Mouse (Mus musculus) midbrain, embryonic 11.5 days (tissue): ENCODE results near the gene Gm128. TPM values are rescaled to one million over a fixed set of nuclear protein-coding genes. Genes with fewer than 3 reads are reported as not detected.

ENCODE experiments used
- ATAC-seq: fragments of 200-750 bp; cut with Nextera tagmentation; 2 replicates; pipeline ENCODE4 v1.8.0; 2017; ENCODE audit warnings: moderate TSS enrichment, moderate library complexity; ENCODE audit not compliant: low FRiP score
- DNase-seq: peaks from one replicate; pipeline ENCODE4 v3.0.0; 2015; ENCODE audit warnings: low spot score; ENCODE audit errors: missing footprints
- H3K27ac ChIP-seq: fragments of 300-500 bp; sonication (generic); 2 replicates; pipeline ENCODE4 v1.5.1; 2014; ENCODE audit warnings: low read depth, low read length
- H3K27me3 ChIP-seq: fragments of 300-500 bp; sonication (generic); 2 replicates; pipeline ENCODE4 v1.6.1; 2014; ENCODE audit warnings: mild to moderate bottlenecking, low read length, moderate library complexity, mixed read lengths; ENCODE audit not compliant: control insufficient read depth, insufficient read depth
- H3K36me3 ChIP-seq: fragments of 300-500 bp; sonication (generic); 2 replicates; pipeline ENCODE4 v1.6.1; 2014; ENCODE audit warnings: mild to moderate bottlenecking, low read length, moderate library complexity, mixed read lengths; ENCODE audit not compliant: control insufficient read depth, insufficient read depth
- H3K4me1 ChIP-seq: fragments of 300-500 bp; sonication (generic); 2 replicates; pipeline ENCODE4 v1.6.1; 2014; ENCODE audit warnings: low read length; ENCODE audit not compliant: control insufficient read depth, insufficient read depth
- H3K4me2 ChIP-seq: fragments of 300-500 bp; sonication (generic); 2 replicates; pipeline ENCODE4 v1.6.1; 2014; ENCODE audit warnings: mild to moderate bottlenecking, moderate library complexity
- H3K4me3 ChIP-seq: fragments of 300-500 bp; sonication (generic); 2 replicates; pipeline ENCODE4 v1.5.1; 2014; ENCODE audit warnings: low read depth, low read length
- H3K9ac ChIP-seq: fragments of 300-500 bp; sonication (generic); 2 replicates; pipeline ENCODE4 v1.6.1; 2014; ENCODE audit warnings: low read length
- H3K9me3 ChIP-seq: fragments of 300-500 bp; sonication (generic); 2 replicates; pipeline ENCODE4 v1.6.1; 2016; ENCODE audit warnings: low read length; ENCODE audit not compliant: control insufficient read depth
- WGBS: fragments of 180-500 bp; shearing (Covaris S2); extraction: QIAGEN DNeasy Blood & Tissue Kit; methylation state at CpG from one replicate; pipeline ENCODE4 v1.1.7; 2014; 5-methylcytosine and 5-hydroxymethylcytosine counted together
- polyA plus RNA-seq: library from polyadenylated mRNA; unstranded; fragments of >200 nt; fragmentation: Nextera tagmentation; extraction: Ambion mirVana; gene quantifications from 2 replicates; pipeline ENCODE4 v1.2.1, GENCODE M21; 2014

The Gm128 gene
- polyA plus RNA-seq = 0.18 and 0.48 TPM in 2 replicates

GRCm38 (mm10) chr3:95241498-95241897 lies at the start of gene Gm128:
TSS of gene Gm128 (minus strand) at chr3:95241598.
- DNase-seq (no peak), ATAC-seq (no peak)
- Histone ChIP-seq H3K36me3 (peaks cover 6% of the 10 kb centered on the region), H3K9ac (peak within 1 kb of the TSS; percentile 18), H3K27ac (no peak within 1 kb of the TSS), H3K27me3 (no peaks in the 10 kb centered on the region), H3K4me2 (no peak within 1 kb of the TSS), H3K4me1 (0 out of 2 replicates have a peak, but pooled peaks cover 2% of the 10 kb centered on the region), H3K4me3 (no peak within 1 kb of the TSS), H3K9me3 (no peaks in the 10 kb centered on the region)
- 78% methylated on average over 7 of the region's 7 CpGs for WGBS

DNA sequence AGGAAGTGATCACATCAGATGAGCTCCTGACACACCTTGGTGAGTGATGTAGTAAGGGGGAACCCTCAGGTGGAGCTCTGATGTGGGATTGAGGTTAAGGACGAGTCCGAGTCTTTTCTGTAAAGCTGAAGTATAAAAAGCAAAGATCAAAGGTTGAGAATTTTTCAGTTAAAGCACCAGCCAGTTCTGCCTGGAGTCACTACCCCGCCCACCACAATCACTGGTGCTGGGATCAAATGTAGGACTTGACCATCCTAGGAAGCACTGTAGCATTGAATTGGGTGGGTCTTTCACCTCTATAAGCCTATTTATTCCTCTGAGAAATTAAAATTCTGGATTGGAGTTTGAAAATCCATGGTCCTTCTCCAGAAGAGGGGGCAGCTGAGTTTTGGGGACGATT lies 49.6 kb upstream of the Gm128 start:
- WGBS = 90% methylated on average over 4 of the region's 4 CpGs
- no peaks in the 10 kb centered on the region for H3K9me3 ChIP-seq
- ATAC-seq (no peak), DNase-seq (peak; percentile 31)
- H3K36me3 ChIP-seq = peaks cover 7% of the 10 kb centered on the region; the same call in 1 of the 2 replicates
- H3K27me3 ChIP-seq = no peaks in the 10 kb centered on the region
- H3K4me3 ChIP-seq = no peak overlapping the region
- no peak overlapping the region for H3K4me2 ChIP-seq
- H3K9ac ChIP-seq = no peak overlapping the region
- no peaks in the 10 kb centered on the region for H3K4me1 ChIP-seq
- H3K27ac ChIP-seq = no peak overlapping the region

- peaks cover 5% of the 10 kb centered on the region; the same call in 1 of the 2 replicates for H3K36me3 ChIP-seq
- 76% methylated on average over 6 of the region's 6 CpGs for WGBS
- H3K27ac ChIP-seq = no peak overlapping the region
Measured at GRCm38 (mm10) chr3:95290156-95290555, 48.8 kb upstream of the Gm128 start.

GRCm38 (mm10) chr3:95289419-95289818 lies 48.0 kb upstream of the Gm128 start:
- H3K4me2 ChIP-seq = no peak overlapping the region
- H3K9ac ChIP-seq = no peak overlapping the region
- no peak overlapping the region for H3K27ac ChIP-seq
- H3K4me1 ChIP-seq = no peaks in the 10 kb centered on the region
- ATAC-seq = no peak
- H3K36me3 ChIP-seq = peaks cover 5% of the 10 kb centered on the region; the same call in 1 of the 2 replicates
- H3K27me3 ChIP-seq = no peaks in the 10 kb centered on the region
- H3K9me3 ChIP-seq = no peaks in the 10 kb centered on the region
- DNase-seq = peak; percentile 51
- WGBS = 92% methylated on average over 4 of the region's 4 CpGs
- no peak overlapping the region for H3K4me3 ChIP-seq

More at GRCm38 (mm10) chr3:95290156-95290555, 48.8 kb upstream of the Gm128 start:
- H3K27me3 ChIP-seq = no peaks in the 10 kb centered on the region
- no peak overlapping the region for H3K4me3 ChIP-seq
- ATAC-seq = no peak
- H3K9me3 ChIP-seq = no peaks in the 10 kb centered on the region
- H3K4me2 ChIP-seq = no peak overlapping the region
- H3K4me1 ChIP-seq = no peaks in the 10 kb centered on the region
- peak; percentile 65 for DNase-seq
- H3K9ac ChIP-seq = no peak overlapping the region

- no peak overlapping the region for H3K4me3 ChIP-seq
- no peaks in the 10 kb centered on the region for H3K9me3 ChIP-seq
- H3K4me1 ChIP-seq = peaks cover 9% of the 10 kb centered on the region
- peaks cover 2% of the 10 kb centered on the region; the same call in 1 of the 2 replicates for H3K36me3 ChIP-seq
- DNase-seq (no peak), ATAC-seq (no peak)
- H3K27me3 ChIP-seq = no peaks in the 10 kb centered on the region
- 90% methylated on average over 3 of the region's 3 CpGs for WGBS
- H3K27ac ChIP-seq = no peak overlapping the region
- no peak overlapping the region for H3K4me2 ChIP-seq
- H3K9ac ChIP-seq = no peak overlapping the region
Measured at GRCm38 (mm10) chr3:95287541-95287940, 46.1 kb upstream of the Gm128 start.

DNA sequence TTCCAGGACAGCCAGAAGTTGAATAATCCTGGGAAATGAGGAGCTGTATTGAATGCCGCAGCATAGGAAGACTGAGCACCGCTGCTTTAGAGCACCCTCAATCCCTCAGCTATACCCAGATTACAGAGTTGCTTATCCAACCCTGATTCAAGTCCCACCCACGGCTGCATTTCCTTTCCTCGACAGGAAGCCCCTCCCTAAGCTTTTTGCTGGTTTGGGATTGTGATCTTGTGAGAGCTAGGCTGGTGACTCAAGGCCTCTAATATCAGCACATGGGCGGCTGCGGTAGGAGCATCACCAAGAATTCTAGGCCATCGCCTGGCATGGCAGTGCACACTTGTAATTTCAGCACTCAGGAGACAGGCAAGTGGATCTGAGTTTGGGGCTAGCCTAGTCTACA lies 45.1 kb upstream of the Gm128 start:
- Histone ChIP-seq H3K9me3 (no peaks in the 10 kb centered on the region), H3K4me3 (no peak overlapping the region), H3K27ac (no peak overlapping the region), H3K27me3 (no peaks in the 10 kb centered on the region), H3K36me3 (no peaks in the 10 kb centered on the region), H3K9ac (no peak overlapping the region), H3K4me2 (no peak overlapping the region), H3K4me1 (peaks cover 9% of the 10 kb centered on the region)
- no peak for DNase-seq
- 91% methylated on average over 7 of the region's 7 CpGs for WGBS
- ATAC-seq = no peak

GRCm38 (mm10) chr3:95286011-95286410 lies 44.6 kb upstream of the Gm128 start:
- no peaks in the 10 kb centered on the region for H3K36me3 ChIP-seq
- H3K9me3 ChIP-seq = no peaks in the 10 kb centered on the region
- H3K27ac ChIP-seq = no peak overlapping the region
- DNase-seq = peak; percentile 53
- WGBS = 79% methylated on average over 5 of the region's 5 CpGs
- no peak for ATAC-seq
- H3K4me3 ChIP-seq = no peak overlapping the region
- no peak overlapping the region for H3K4me2 ChIP-seq
- no peaks in the 10 kb centered on the region for H3K27me3 ChIP-seq
- peaks cover 9% of the 10 kb centered on the region for H3K4me1 ChIP-seq
- H3K9ac ChIP-seq = no peak overlapping the region

- WGBS = 91% methylated on average over 5 of the region's 5 CpGs
- no peak overlapping the region for H3K9ac ChIP-seq
- H3K9me3 ChIP-seq = no peaks in the 10 kb centered on the region
- no peak overlapping the region for H3K4me2 ChIP-seq
- H3K27me3 ChIP-seq = no peaks in the 10 kb centered on the region
- ATAC-seq = no peak
- H3K4me3 ChIP-seq = no peak overlapping the region
- no peak overlapping the region for H3K27ac ChIP-seq
- H3K4me1 ChIP-seq = peaks cover 9% of the 10 kb centered on the region
- peak; percentile 56 for DNase-seq
- no peaks in the 10 kb centered on the region for H3K36me3 ChIP-seq
Measured at GRCm38 (mm10) chr3:95285390-95285789, 44.0 kb upstream of the Gm128 start.

DNA sequence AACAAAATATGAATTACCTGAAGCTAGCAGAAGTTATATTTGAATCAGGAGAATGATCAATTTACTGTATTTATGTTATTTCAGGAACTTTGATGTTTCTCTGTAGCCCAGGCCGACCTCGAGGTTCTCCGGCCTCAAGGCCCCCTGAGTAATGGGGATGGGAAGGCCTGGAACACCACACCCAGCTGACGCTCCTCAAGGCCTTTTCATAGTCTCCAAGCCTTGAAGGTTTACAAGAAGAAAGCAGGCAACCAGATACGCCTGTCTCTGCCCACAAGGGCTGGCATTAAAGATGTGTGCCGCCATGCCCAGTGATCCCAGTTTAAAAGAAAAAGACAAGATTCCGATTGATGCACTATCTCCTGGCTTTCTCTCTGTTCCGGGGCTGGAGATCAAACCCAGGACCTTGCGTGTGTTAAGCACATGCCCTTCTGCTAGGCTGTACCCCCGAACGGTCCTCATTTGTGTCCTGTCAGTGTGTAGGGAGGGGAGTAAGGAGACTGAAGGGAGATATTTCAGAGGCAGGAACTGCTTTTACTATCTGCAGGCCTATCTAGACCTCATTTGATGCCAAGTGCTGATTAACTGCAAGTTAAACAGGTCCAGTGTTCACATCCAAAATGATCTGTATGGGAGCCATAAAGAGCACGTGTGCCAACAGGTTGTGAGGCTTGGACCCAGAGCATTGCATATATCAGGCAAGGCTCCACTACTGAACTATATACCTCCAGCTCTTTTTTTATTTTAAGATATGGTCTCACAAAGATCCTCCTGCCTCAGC lies 43.3 kb upstream of the Gm128 start:
- Histone ChIP-seq H3K27me3 (no peaks in the 10 kb centered on the region), H3K9ac (no peak overlapping the region), H3K36me3 (no peaks in the 10 kb centered on the region), H3K9me3 (no peaks in the 10 kb centered on the region), H3K4me3 (no peak overlapping the region), H3K4me1 (peaks cover 9% of the 10 kb centered on the region), H3K4me2 (peak overlapping the region; percentile 78; the same call in 1 of the 2 replicates), H3K27ac (no peak overlapping the region)
- peak; percentile 73 for DNase-seq
- WGBS = 89% methylated on average over 12 of the region's 12 CpGs
- ATAC-seq = no peak
